Mouse (Mus musculus): ENCODE data around the gene Tmem199. TPM values are rescaled to one million over a fixed set of nuclear protein-coding genes. Genes with fewer than 3 reads are reported as not detected.
"Not testable (repeated sequence)": the region's sequence is repeated elsewhere in the genome, so short reads cannot be mapped to it uniquely, and the experiment has no call there.

The Tmem199 gene
- polyA plus RNA-seq, 1 experiment from 2014 or later = 48.0 TPM

GRCm38 (mm10) chr11:78545181-78545580, 33.2 kb upstream of the Tmem199 start:
- ChIA-PET CTCF (interaction anchor here (0.8 to 1.8 kb wide), 6 partner anchors 9 to 283 kb away, joined by 3 to 7 read pairs (median 3); partner anchors contain the start of gene Vtn), POLR2A (no interaction called here)
- in situ Hi-C loops (cut with MboI; ENCODE audit: low pct_unique_long_range_greater_than_20kb) = no loop called here
- no peak for TF ChIP-seq CTCF (IDR thresholded peaks at IDR 0.05)
- ATAC-seq (no peak), DNase-seq (ENCODE audit: low read depth, low spot score) (no peak)
- H3K27me3 ChIP-seq = no peaks in the 10 kb centered on the region

DNA sequence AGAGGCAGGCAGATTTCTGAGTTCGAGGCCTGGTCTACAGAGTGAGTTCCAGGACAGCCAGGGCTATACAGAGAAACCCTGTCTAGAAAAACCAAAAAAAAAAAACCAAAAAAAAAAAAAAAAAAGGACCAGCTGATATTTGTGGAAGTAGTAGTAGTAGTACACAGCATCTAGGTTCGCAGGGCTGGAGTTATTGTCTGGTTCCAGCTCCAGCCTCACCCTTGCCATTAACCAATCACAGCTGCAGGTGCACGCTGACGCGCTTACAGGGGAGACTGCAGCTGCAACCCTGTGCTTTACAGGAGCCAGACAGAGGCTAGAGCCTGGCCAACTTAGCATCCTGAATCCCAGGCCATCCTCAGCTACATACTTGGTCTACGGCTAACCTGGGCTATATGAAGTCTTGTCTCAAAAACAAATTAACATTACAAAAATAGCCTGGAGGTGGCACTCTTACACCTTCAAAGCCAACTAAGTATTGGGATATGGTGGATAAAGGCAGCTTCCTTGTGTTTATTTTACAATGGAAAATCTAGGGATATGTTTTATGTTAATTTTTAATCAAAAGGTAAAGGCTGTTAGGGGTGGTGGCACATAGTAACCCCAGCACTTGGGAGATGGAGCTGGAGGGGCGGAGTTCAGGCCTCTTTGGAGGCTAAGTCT, 32.6 kb upstream of the Tmem199 start:
- ATAC-seq (no peak), DNase-seq (ENCODE audit: low read depth, low spot score) (no peak)
- in situ Hi-C loops (cut with MboI; ENCODE audit: low pct_unique_long_range_greater_than_20kb) = no loop called here
- no peaks in the 10 kb centered on the region for H3K27me3 ChIP-seq
- ChIA-PET POLR2A (no interaction called here), CTCF (interaction anchor here (0.8 to 1.8 kb wide), 4 partner anchors 9 to 283 kb away, joined by 3 to 7 read pairs (median 3); no protein-coding TSS in a partner anchor)
- TF ChIP-seq CTCF (IDR thresholded peaks at IDR 0.05) = no peak

DNA sequence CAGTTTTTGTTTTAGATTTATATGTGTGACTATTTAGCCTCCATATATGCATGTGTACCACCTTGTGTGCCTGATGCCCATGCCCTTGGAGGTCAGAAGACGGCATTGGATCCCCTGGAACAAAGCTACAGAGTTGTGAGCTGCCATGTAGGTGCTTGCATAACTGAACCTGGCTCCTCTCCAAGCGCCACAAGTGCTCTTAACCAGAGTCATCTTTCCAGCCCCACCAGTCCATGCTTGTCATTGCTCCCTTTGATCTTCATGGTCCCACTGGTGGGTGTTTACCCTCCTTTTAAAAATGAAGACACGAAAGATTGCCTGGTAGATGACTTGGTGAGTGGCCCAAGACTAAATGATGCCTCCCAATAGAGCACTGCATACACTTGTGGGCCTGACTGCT, 28.4 kb upstream of the Tmem199 start:
- in situ Hi-C loops (cut with MboI; ENCODE audit: low pct_unique_long_range_greater_than_20kb) = no loop called here
- ChIA-PET CTCF (no interaction called here), POLR2A (interaction anchor here (1.6 kb wide), 1 partner anchor 16 kb away, joined by 3 read pairs; no protein-coding TSS in a partner anchor)
- H3K27me3 ChIP-seq = no peaks in the 10 kb centered on the region
- DNase-seq (ENCODE audit: low read depth, low spot score) (no peak), ATAC-seq (no peak)
- no peak for TF ChIP-seq CTCF (IDR thresholded peaks at IDR 0.05)

DNA sequence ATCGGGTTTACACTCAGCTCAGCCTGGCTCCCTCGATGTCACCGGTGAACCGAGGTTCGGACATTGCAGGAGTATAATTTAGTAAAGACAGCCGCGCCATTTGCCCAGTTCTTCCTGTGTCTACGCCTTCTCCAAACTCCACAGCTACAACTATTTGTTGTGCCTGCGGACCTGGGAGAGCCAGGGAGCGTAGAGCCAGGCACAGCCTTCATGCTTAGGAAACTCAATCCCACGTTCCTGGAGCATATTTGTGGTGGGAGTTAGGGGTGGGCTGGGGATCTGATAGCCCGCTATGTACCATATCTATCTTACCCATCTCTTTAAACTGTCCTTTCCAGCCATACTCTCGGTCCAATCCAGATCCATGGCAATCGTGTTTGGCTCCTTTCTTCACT, 24.7 kb upstream of the Tmem199 start:
- in situ Hi-C loops (cut with MboI; ENCODE audit: low pct_unique_long_range_greater_than_20kb) = no loop called here
- TF ChIP-seq CTCF (IDR thresholded peaks at IDR 0.05) = no peak
- ChIA-PET CTCF (no interaction called here), POLR2A (interaction anchor here (0.9 kb wide), 1 partner anchor 9 kb away, joined by 3 read pairs; no protein-coding TSS in a partner anchor)
- peak; percentile 7 for ATAC-seq
- H3K27me3 ChIP-seq = no peaks in the 10 kb centered on the region
- DNase-seq (ENCODE audit: low read depth, low spot score) = no peak

DNA sequence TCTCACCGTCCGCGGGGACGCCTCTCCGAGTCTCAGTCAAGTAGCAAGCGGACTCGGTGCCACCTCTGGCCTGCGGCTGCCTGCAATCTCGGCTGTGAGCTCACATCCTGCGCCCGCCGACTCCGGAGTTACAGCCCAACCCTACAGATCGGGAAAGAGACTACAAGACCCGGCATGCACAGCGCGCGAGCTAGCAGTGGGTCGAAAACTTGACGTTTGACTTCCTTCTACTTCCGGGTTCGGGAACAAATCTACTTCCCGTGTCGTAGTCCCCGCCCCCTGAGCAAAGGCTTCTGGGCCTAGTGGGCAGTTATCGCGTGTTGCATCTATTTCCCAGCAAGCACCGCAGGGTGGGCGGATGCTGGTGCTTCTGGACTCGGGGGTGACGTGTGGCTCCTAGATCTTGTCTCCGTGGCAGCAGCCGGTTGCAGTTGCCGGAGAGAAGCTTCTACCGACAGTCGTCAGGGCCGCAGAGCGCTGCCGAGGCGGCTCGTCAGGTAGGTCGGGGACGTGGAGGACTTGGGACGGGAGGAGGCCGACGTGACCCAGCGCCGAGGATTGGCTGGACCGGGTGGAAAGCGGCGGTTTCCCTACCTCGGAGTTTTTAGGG, 24.2 kb upstream of the Tmem199 start, which contains the start of the genes Tnfaip1 and Ift20:
Gene Tnfaip1 (minus strand): TSS at position 253 of the 610 bp plus-strand sequence.
Gene Ift20 (plus strand): TSS at position 282 of the 610 bp plus-strand sequence.
- no peak for TF ChIP-seq CTCF (IDR thresholded peaks at IDR 0.05)
- ATAC-seq = peak; percentile 92
- peak; percentile 94 for DNase-seq (ENCODE audit: low read depth, low spot score)
- POLR2A ChIA-PET = interaction anchor here (0.9 kb wide), 1 partner anchor 10 kb away, joined by 3 read pairs; no protein-coding TSS in a partner anchor
- no peaks in the 10 kb centered on the region for H3K27me3 ChIP-seq
- in situ Hi-C loops (cut with MboI; ENCODE audit: low pct_unique_long_range_greater_than_20kb) = no loop called here
- CTCF ChIA-PET = interaction anchor here (1.6 to 1.7 kb wide), 2 partner anchors 11 to 14 kb away, joined by 6 to 10 read pairs; no protein-coding TSS in a partner anchor

DNA sequence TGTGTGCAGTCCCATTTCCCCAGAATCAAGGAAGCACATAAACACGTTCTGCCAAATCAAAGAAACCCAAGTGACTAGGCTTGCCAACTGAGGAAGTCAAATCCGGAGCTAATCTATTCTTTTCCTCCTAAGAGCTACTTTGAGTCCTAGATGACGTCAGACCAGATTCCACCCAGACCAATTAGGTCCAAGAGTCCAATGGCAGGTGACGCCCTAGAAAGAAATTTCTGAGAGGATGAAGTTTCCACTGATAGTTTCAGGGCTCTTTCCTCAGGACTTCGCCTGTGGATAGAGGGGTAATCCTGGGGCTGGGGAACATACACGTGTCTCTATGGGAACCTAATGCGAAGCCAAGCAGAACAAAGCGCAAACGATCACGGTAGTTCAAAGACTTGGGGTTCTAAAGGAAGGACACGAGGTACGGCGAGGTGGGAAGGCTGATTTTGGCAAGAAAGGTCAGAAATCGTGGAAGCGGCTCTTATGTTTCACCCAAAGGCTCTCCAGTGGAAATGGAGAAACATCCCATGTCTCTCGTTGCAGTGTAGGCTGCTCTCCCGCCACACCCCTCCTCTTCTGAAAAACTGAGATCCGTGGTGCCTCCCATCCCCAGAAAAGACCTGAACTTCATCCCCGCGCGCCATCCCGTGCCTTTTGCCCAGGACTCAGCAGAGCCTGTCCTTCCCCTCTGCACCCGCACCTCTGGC, 23.6 kb upstream of the Tmem199 start:
- in situ Hi-C loops (cut with MboI; ENCODE audit: low pct_unique_long_range_greater_than_20kb) = no loop called here
- no peaks in the 10 kb centered on the region for H3K27me3 ChIP-seq
- CTCF ChIA-PET = interaction anchor here (1.3 to 1.7 kb wide), 3 partner anchors 11 to 136 kb away, joined by 4 to 10 read pairs (median 6); no protein-coding TSS in a partner anchor
- ATAC-seq = no peak
- DNase-seq (ENCODE audit: low read depth, low spot score) = no peak
- TF ChIP-seq CTCF (IDR thresholded peaks at IDR 0.05) = no peak
- POLR2A ChIA-PET = no interaction called here

GRCm38 (mm10) chr11:78534516-78534915, 22.5 kb upstream of the Tmem199 start:
- DNase-seq (ENCODE audit: low read depth, low spot score) = no peak
- in situ Hi-C loops (cut with MboI; ENCODE audit: low pct_unique_long_range_greater_than_20kb) = no loop called here
- ATAC-seq = no peak
- TF ChIP-seq CTCF (IDR thresholded peaks at IDR 0.05) = no peak
- POLR2A ChIA-PET = no interaction called here
- H3K27me3 ChIP-seq = no peaks in the 10 kb centered on the region
- CTCF ChIA-PET = interaction anchor here (1.3 to 1.7 kb wide), 3 partner anchors 10 to 135 kb away, joined by 4 to 10 read pairs (median 6); no protein-coding TSS in a partner anchor

DNA sequence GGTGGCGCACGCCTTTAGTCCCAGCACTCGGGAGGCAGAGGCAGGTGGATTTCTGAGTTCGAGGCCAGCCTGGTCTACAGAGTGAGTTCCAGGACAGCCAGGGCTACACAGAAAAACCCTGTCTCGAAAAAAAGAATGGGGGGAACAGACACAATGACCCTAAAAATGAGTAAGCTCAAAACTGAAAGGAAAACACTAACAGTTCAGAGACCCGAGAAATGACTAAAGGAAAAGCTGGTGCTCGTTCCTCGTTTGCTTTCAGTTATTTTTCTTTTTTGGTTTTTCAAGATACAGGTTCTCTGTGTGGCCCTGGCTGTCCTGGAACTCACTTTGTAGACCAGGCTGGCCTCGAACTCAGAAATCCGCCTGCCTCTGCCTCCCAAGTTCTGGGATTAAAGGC, 19.5 kb upstream of the Tmem199 start:
- POLR2A ChIA-PET; DNase-seq (ENCODE audit: low read depth, low spot score); in situ Hi-C loops (cut with MboI; ENCODE audit: low pct_unique_long_range_greater_than_20kb); CTCF ChIA-PET; ATAC-seq; H3K27me3 ChIP-seq: not testable (repeated sequence)

DNA sequence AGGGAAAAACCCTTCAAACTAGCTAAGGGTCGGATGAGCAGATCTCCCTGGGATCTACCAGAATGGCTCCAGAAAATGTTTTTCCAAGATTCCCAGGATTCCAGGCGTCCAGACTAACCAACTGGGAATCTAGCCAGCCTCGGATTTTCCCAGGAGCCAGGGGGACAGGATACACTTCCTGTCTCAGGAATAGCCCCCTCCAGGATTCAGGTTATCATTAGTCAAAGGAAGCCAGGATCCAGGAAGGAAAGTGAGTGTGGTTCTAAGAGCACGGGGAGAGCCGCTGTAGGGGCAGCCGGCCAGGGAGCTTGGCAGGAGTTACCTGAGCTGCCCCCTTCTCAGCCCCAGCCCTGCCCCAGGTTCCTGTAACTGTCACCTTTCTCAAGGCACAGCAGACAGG, 19.1 kb upstream of the Tmem199 start:
- ChIA-PET POLR2A (no interaction called here), CTCF (no interaction called here)
- in situ Hi-C loops (cut with MboI; ENCODE audit: low pct_unique_long_range_greater_than_20kb) = no loop called here
- no peak for DNase-seq (ENCODE audit: low read depth, low spot score)
- no peak for ATAC-seq
- TF ChIP-seq CTCF (IDR thresholded peaks at IDR 0.05) = no peak
- H3K27me3 ChIP-seq = no peaks in the 10 kb centered on the region

DNA sequence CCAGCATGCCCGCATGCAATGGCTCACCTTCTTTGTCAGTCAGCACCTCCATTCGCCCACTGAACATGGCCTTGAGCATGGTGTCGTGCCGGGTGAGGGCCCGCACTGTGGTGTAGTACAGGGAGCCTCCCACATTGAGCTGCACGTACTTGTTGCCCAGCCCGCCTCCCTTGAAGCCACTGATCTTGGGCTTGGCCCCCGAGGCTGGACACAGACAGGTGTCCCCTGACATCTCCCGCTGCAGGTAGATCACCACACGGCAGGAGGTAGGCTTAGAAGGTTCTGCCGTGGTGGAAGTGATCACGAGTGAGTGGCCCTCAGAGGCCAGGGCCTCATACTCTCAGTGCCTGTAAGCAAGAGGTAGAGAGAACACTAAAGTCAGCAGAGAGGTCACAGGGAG, 18.0 kb upstream of the Tmem199 start:
- CTCF ChIA-PET = no interaction called here
- no peak for TF ChIP-seq CTCF (IDR thresholded peaks at IDR 0.05)
- H3K27me3 ChIP-seq = no peaks in the 10 kb centered on the region
- DNase-seq (ENCODE audit: low read depth, low spot score) = no peak
- in situ Hi-C loops (cut with MboI; ENCODE audit: low pct_unique_long_range_greater_than_20kb) = no loop called here
- no peak for ATAC-seq
- POLR2A ChIA-PET = no interaction called here

- CTCF ChIA-PET = no interaction called here
- POLR2A ChIA-PET = no interaction called here
- in situ Hi-C loops (cut with MboI; ENCODE audit: low pct_unique_long_range_greater_than_20kb) = no loop called here
- TF ChIP-seq CTCF (IDR thresholded peaks at IDR 0.05) = no peak
- no peaks in the 10 kb centered on the region for H3K27me3 ChIP-seq
- DNase-seq (ENCODE audit: low read depth, low spot score) = no peak
- ATAC-seq = no peak
Measured at GRCm38 (mm10) chr11:78528714-78529113, 16.7 kb upstream of the Tmem199 start.
